Mouse (Mus musculus): ENCODE measurements around the gene Ankrd40. TPM values are rescaled to one million over a fixed set of nuclear protein-coding genes. Genes with fewer than 3 reads are reported as not detected.

The Ankrd40 gene
- total RNA-seq (2015; ENCODE audit: low replicate concordance) (12.2 and 39.6 TPM in 2 replicates), total RNA-seq (2017; ENCODE audit: low replicate concordance) (22.2 and 28.6 TPM in 2 replicates)

GRCm38 (mm10) chr11:94327693-94328643 lies at the start of gene Ankrd40:
Ankrd40 (plus strand) TSS chr11:94328001.
- peak; percentile 85 for ATAC-seq (replicated peaks; ENCODE audit: low FRiP score, poor library complexity, severe bottlenecking)

GRCm38 (mm10) chr11:94281199-94282181 lies 46.3 kb upstream of the Ankrd40 start, which contains the start of gene Gm21885:
Gm21885 (plus strand) TSS chr11:94281873.
- no peak for ATAC-seq (replicated peaks; ENCODE audit: low FRiP score, poor library complexity, severe bottlenecking)

GRCm38 (mm10) chr11:94282291-94282690 lies 45.5 kb upstream of the Ankrd40 start:
- ATAC-seq (replicated peaks; ENCODE audit: low FRiP score, poor library complexity, severe bottlenecking): no peak

GRCm38 (mm10) chr11:94283536-94284099 lies 44.2 kb upstream of the Ankrd40 start:
- no peak for ATAC-seq (replicated peaks; ENCODE audit: low FRiP score, poor library complexity, severe bottlenecking)

GRCm38 (mm10) chr11:94285886-94286574 lies 41.8 kb upstream of the Ankrd40 start:
- ATAC-seq (replicated peaks; ENCODE audit: low FRiP score, poor library complexity, severe bottlenecking): no peak

- no peak for ATAC-seq (replicated peaks; ENCODE audit: low FRiP score, poor library complexity, severe bottlenecking)
Measured at GRCm38 (mm10) chr11:94287105-94287504, 40.7 kb upstream of the Ankrd40 start.

- peak; percentile 98 for ATAC-seq (replicated peaks; ENCODE audit: low FRiP score, poor library complexity, severe bottlenecking)
Measured at GRCm38 (mm10) chr11:94290062-94290740, 37.6 kb upstream of the Ankrd40 start.

GRCm38 (mm10) chr11:94294996-94295845 lies 32.6 kb upstream of the Ankrd40 start:
- ATAC-seq (replicated peaks; ENCODE audit: low FRiP score, poor library complexity, severe bottlenecking): no peak

GRCm38 (mm10) chr11:94312733-94313132 lies 15.1 kb upstream of the Ankrd40 start:
- no peak for ATAC-seq (replicated peaks; ENCODE audit: low FRiP score, poor library complexity, severe bottlenecking)

GRCm38 (mm10) chr11:94314098-94314652 lies 13.6 kb upstream of the Ankrd40 start:
- ATAC-seq (replicated peaks; ENCODE audit: low FRiP score, poor library complexity, severe bottlenecking): no peak

GRCm38 (mm10) chr11:94315308-94315707 lies 12.5 kb upstream of the Ankrd40 start:
- ATAC-seq (replicated peaks; ENCODE audit: low FRiP score, poor library complexity, severe bottlenecking): no peak

- no peak for ATAC-seq (replicated peaks; ENCODE audit: low FRiP score, poor library complexity, severe bottlenecking)
Measured at GRCm38 (mm10) chr11:94316528-94316927, 11.3 kb upstream of the Ankrd40 start.

GRCm38 (mm10) chr11:94317014-94317413 lies 10.8 kb upstream of the Ankrd40 start:
- no peak for ATAC-seq (replicated peaks; ENCODE audit: low FRiP score, poor library complexity, severe bottlenecking)

- no peak for ATAC-seq (replicated peaks; ENCODE audit: low FRiP score, poor library complexity, severe bottlenecking)
Measured at GRCm38 (mm10) chr11:94317515-94317914, 10.3 kb upstream of the Ankrd40 start.

GRCm38 (mm10) chr11:94318056-94318455 lies 9.7 kb upstream of the Ankrd40 start:
- no peak for ATAC-seq (replicated peaks; ENCODE audit: low FRiP score, poor library complexity, severe bottlenecking)

- peak; percentile 57 for ATAC-seq (replicated peaks; ENCODE audit: low FRiP score, poor library complexity, severe bottlenecking)
Measured at GRCm38 (mm10) chr11:94320969-94321930, 6.6 kb upstream of the Ankrd40 start.

Data from erythroid progenitor cell, adult 5-6 weeks (primary cell).